Mouse (Mus musculus) splenic B cell, adult 2 months (primary cell): Measurements from ENCODE around the gene Pnp2.
"Not testable (repeated sequence)": the region's sequence is repeated elsewhere in the genome, so short reads cannot be mapped to it uniquely, and the experiment has no call there.

Experiments
- DNase-seq: peaks from one replicate; pipeline ENCODE4 v3.0.0-alpha.2; 2011; ENCODE audit warnings: low read depth, low spot score
- H3K27me3 ChIP-seq: 2 replicates; pipeline ENCODE4 v1.6.1; 2012; ENCODE audit warnings: mild to moderate bottlenecking, low read length, moderate library complexity, mixed read lengths; ENCODE audit not compliant: control insufficient read depth, poor library complexity, insufficient read depth, severe bottlenecking
- H3K36me3 ChIP-seq: 2 replicates; pipeline ENCODE4 v1.6.1; 2012; ENCODE audit warnings: mild to moderate bottlenecking, low read length, moderate library complexity, mixed read lengths; ENCODE audit not compliant: control insufficient read depth, poor library complexity, insufficient read depth, severe bottlenecking

Pnp2 gene

GRCm38 (mm10) chr14:50973700-50974099, 17.9 kb downstream of the Pnp2 start:
- Histone ChIP-seq H3K27me3 (no peaks in the 10 kb centered on the region), H3K36me3 (no peaks in the 10 kb centered on the region)
- DNase-seq = no peak

GRCm38 (mm10) chr14:50975001-50975400, 19.2 kb downstream of the Pnp2 start:
- no peaks in the 10 kb centered on the region for H3K36me3 ChIP-seq
- DNase-seq = no peak
- no peaks in the 10 kb centered on the region for H3K27me3 ChIP-seq

DNA sequence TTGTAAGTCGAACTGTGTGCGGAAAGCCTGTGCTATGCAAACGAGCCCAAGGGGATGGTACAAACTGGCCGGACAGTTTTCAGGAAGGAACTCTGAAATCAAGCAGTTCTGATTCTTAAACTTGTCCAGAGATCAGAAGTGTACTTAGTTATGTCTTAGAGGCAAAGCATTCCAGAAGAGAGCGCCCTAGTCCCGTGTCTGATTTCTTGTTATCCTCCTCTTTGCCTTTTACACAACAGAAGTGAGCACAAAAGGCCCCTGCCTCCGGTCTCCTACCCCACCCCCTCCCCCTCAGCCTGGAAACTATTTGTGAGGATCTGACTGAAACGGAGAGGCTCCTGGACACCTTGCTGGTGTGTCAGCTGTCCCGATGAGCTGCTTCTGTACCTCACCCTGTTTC, 20.9 kb downstream of the Pnp2 start:
- peak; percentile 41 for DNase-seq
- Histone ChIP-seq H3K36me3 (no peaks in the 10 kb centered on the region), H3K27me3 (no peaks in the 10 kb centered on the region)

DNA sequence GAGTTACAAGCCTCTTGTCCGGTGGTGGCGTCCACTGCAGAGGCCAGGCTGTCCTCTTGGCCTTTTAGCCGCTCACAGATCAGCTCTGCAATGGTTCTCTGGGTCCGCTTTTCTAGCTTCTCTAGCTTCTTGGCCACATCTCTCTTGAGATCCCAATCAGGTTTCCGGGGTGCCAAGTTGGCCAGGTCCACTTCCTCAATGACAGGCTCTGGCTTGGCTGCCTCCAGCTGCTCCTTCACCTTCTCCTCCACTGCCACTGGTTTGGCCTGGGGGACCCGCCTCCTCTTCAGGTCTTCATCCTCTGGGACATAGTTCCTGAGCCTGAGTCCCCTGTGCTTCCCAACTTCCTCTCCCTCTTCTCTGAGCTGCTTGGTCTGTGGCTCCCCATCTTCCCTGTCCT, 22.7 kb downstream of the Pnp2 start:
- H3K36me3 ChIP-seq, H3K27me3 ChIP-seq: not testable (repeated sequence)
- peak; percentile 16 for DNase-seq

DNA sequence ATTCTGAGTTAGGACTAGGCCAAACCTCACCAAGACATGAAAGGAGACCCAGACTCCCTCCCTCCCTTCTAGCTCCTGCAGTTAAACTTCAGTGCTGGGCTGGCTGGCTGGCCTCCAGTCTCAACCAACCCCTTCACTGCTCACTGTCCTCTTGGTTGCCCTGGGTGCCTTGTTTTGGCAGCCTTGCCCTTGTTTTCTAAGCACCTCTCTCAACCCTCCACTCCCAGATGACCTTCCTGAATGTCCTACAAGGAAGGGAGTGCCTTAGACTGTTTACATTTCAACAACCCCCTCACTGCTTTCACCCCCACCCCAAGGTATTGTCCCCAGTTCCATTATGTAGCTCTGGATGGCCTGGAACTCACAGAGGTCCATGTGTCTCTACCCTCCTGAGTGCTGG, 23.8 kb downstream of the Pnp2 start:
- DNase-seq = no peak
- Histone ChIP-seq H3K36me3 (no peaks in the 10 kb centered on the region), H3K27me3 (no peaks in the 10 kb centered on the region)

GRCm38 (mm10) chr14:50981207-50981606, 25.4 kb downstream of the Pnp2 start:
- no peaks in the 10 kb centered on the region for H3K36me3 ChIP-seq
- no peaks in the 10 kb centered on the region for H3K27me3 ChIP-seq
- DNase-seq = peak; percentile 49

GRCm38 (mm10) chr14:50981837-50982236, 26.0 kb downstream of the Pnp2 start:
- peak; percentile 42 for DNase-seq
- Histone ChIP-seq H3K27me3 (no peaks in the 10 kb centered on the region), H3K36me3 (no peaks in the 10 kb centered on the region)

DNA sequence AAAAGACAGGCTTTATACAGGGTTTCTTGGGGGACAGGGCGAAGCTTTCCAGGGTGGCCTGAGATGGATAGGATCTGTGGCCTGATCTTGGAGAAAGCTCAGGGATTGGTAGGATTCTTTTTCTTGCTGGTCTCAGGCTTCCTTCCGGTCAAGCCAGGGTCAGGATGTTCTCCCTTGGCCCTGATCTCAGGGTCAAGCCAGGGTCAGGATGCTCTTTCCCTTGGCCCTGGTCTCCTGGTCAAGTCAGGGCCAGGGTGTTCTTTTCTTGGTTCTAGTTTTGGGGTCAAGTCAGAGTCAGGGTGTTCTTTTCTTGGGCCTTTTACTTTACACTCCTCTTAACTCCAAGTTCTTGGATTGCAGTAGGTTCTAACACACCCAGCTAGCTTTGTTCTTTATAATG, 31.9 kb downstream of the Pnp2 start:
- no peaks in the 10 kb centered on the region for H3K27me3 ChIP-seq

GRCm38 (mm10) chr14:50991037-50991436, 35.2 kb downstream of the Pnp2 start:
- DNase-seq = peak; percentile 35
- no peaks in the 10 kb centered on the region for H3K27me3 ChIP-seq
- H3K36me3 ChIP-seq = no peaks in the 10 kb centered on the region; the same call in 1 of the 2 replicates

More for the DNA sequence above, 31.9 kb downstream of the Pnp2 start:
- H3K36me3 ChIP-seq = no peaks in the 10 kb centered on the region
- DNase-seq = no peak

GRCm38 (mm10) chr14:50997088-50997487, 41.3 kb downstream of the Pnp2 start:
- H3K27me3 ChIP-seq = no peaks in the 10 kb centered on the region
- H3K36me3 ChIP-seq = no peaks in the 10 kb centered on the region; the same call in 1 of the 2 replicates
- DNase-seq = peak; percentile 61

DNA sequence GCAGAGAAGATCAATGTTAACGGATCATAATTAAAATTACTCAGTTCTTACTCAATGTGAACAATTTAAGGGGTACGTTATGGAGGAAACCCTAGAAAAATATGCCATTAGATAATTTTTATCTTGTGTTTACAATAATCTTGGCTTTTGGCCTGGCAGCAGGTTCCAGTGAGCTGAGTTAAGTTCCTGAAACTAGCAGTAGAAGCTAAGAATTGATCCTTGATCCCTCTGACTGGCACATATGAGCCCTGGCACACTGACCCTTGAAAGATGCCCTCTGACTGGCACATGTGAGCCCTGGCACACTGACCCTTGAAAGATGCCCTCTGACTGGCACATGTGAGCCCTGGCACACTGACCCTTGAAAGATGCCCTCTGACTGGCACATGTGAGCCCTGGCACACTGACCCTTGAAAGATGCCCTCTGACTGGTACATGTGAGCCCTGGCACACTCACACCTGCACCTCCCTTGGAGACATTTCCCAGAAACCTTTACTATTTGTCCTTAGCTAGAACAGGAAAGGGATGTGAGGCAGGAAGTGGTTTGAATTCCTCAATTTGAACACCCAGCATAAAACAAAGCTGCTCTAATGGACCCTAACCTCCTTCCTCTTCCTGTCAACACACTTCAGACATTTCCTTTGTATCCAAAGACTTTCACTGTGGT, 42.3 kb downstream of the Pnp2 start:
- peak; percentile 20 for DNase-seq
- Histone ChIP-seq H3K36me3 (no peaks in the 10 kb centered on the region; the same call in 1 of the 2 replicates), H3K27me3 (no peaks in the 10 kb centered on the region)

DNA sequence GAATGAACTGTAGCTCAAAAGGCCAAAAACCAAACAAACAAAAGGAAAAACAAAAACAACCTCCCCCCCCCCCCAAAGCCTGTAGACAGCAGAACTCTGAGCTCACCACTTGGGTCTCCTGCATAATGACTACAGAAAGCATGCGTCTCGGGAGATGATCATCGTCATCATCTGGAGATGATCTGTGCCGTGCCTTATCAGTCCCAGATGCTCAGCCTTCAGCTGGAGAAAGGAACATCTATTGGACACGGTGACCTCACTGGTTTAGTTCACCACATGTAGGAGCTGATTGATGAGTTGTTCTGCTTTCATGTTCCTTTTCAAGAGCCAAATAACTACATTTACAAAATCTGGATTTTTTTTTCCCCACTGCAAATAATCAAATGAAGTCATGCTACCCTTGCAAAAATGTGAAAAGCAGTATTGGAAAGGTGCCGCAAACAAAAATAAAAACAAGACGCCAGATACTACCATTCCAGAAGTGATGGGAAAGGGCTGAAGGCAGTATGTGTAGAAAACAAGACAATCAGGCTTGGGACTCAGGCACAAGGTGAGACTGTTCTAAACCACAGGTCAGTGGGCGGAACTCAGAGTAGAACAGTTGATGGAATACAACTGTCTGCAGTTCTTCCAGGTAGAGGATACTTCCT, 51.5 kb downstream of the Pnp2 start, which contains the start of gene Rnase10:
TSS of gene Rnase10 (plus strand) at position 600 of the 650 bp plus-strand sequence.
- no peaks in the 10 kb centered on the region for H3K27me3 ChIP-seq

DNA sequence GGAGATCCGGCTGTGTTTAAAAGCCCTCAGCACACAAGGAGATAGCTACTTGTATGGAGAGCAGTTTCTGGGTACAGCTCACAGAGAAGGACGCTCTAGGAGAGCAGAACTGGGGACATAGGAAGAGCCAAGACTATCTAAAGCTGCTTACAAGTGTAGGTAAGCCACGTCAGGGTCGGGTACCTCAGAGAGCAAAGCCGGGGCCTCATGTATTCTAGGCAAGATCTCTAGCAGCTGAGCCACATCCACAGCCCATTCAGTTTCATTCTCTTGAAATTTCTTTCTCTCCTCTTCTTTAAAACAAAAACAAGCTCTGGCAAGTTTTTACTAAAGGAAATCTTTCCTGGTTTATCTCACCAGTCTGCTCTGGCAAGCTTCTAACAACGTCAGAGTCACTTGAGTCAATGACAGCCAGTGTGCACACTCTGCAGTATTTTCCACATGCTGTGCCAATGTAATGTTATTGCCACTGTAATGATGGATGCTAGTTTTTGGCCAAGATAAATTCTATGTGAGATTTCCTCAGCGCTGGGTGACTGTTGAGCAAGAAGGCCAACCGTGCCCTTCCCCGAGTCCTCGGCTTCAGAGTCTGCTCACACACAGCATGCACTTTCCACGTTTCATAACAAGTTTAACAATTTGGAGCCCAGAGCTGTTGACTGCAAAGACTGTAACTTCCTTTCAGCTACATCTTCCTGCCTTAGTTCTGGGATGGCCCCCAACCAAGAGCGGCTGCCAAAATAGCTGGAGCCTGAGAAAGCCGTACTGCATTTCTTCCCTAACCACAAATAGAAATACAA, 52.3 kb downstream of the Pnp2 start:
- DNase-seq = no peak
- H3K36me3 ChIP-seq = no peaks in the 10 kb centered on the region
- no peaks in the 10 kb centered on the region for H3K27me3 ChIP-seq

More for the DNA sequence above, 51.5 kb downstream of the Pnp2 start, which contains the start of gene Rnase10:
- no peak for DNase-seq
- H3K36me3 ChIP-seq = no peaks in the 10 kb centered on the region

- DNase-seq = no peak
- H3K36me3 ChIP-seq = no peaks in the 10 kb centered on the region
- H3K27me3 ChIP-seq = no peaks in the 10 kb centered on the region
These were observed 53.0 kb downstream of the Pnp2 start for GRCm38 (mm10) chr14:51008781-51009180.

DNA sequence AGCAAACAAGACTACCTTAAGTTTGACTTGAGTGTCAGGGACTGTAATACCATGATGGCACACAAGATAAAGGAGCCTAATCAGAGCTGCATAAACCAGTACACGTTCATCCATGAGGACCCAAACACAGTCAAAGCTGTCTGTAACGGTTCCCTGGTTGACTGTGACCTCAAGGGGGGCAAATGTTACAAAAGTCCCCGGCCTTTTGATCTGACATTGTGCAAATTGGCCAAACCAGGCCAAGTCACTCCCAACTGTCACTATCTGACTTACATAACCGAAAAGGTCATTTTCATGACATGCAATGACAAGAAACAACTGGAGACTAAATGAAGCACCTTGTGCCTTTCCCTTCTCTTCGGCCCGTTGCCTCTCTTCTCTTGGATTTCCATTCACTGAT, 53.8 kb downstream of the Pnp2 start:
- no peak for DNase-seq
- no peaks in the 10 kb centered on the region for H3K27me3 ChIP-seq
- no peaks in the 10 kb centered on the region for H3K36me3 ChIP-seq
